Mouse (Mus musculus): ENCODE data around the gene Zfp444.

Zfp444 gene

GRCm38 (mm10) chr7:6172006-6172649 lies at the start of gene Zfp444:
TSS of gene Zfp444 (plus strand) at chr7:6172226.
- peak; percentile 97 to 99 for DNase-seq (ENCODE audit: low spot score in 2 of 2)

GRCm38 (mm10) chr7:6126690-6127448 lies 45.2 kb upstream of the Zfp444 start:
- DNase-seq (ENCODE audit: low spot score in 2 of 2), result peak; percentile 52 to 80

- DNase-seq (ENCODE audit: low spot score in 2 of 2), result no peak
Observed at GRCm38 (mm10) chr7:6130346-6130745, 41.7 kb upstream of the Zfp444 start.

- no peak for DNase-seq (ENCODE audit: low spot score in 2 of 2)
Observed at GRCm38 (mm10) chr7:6132646-6133045, 39.4 kb upstream of the Zfp444 start.

- no peak for DNase-seq (ENCODE audit: low spot score in 2 of 2)
Observed at GRCm38 (mm10) chr7:6136497-6136896, 35.5 kb upstream of the Zfp444 start.

GRCm38 (mm10) chr7:6139295-6139694 lies 32.7 kb upstream of the Zfp444 start:
- DNase-seq (ENCODE audit: low spot score in 2 of 2), result no peak

- DNase-seq (ENCODE audit: low spot score in 2 of 2), result no peak
Observed at GRCm38 (mm10) chr7:6143991-6144531, 28.0 kb upstream of the Zfp444 start.

GRCm38 (mm10) chr7:6145423-6146188 lies 26.4 kb upstream of the Zfp444 start:
- no peak for DNase-seq (ENCODE audit: low spot score in 2 of 2)

GRCm38 (mm10) chr7:6146194-6146981 lies 25.6 kb upstream of the Zfp444 start:
- no peak for DNase-seq (ENCODE audit: low spot score in 2 of 2)

GRCm38 (mm10) chr7:6146982-6147325 lies 25.1 kb upstream of the Zfp444 start:
- DNase-seq (ENCODE audit: low spot score in 2 of 2), result no peak

- no peak for DNase-seq (ENCODE audit: low spot score in 2 of 2)
Observed at GRCm38 (mm10) chr7:6147688-6148087, 24.3 kb upstream of the Zfp444 start.

- no peak for DNase-seq (ENCODE audit: low spot score in 2 of 2)
Observed at GRCm38 (mm10) chr7:6151266-6151665, 20.8 kb upstream of the Zfp444 start.

- no peak for DNase-seq (ENCODE audit: low spot score in 2 of 2)
Observed at GRCm38 (mm10) chr7:6152036-6152435, 20.0 kb upstream of the Zfp444 start.

- DNase-seq (ENCODE audit: low spot score in 2 of 2), result no peak
Observed at GRCm38 (mm10) chr7:6153131-6153530, 18.9 kb upstream of the Zfp444 start.

- no peak for DNase-seq (ENCODE audit: low spot score in 2 of 2)
Observed at GRCm38 (mm10) chr7:6154164-6154563, 17.9 kb upstream of the Zfp444 start.

GRCm38 (mm10) chr7:6155031-6155872 lies 16.8 kb upstream of the Zfp444 start:
- DNase-seq (ENCODE audit: low spot score in 2 of 2), result peak; percentile 65 to 83

- peak; percentile 96 to 97 for DNase-seq (ENCODE audit: low spot score in 2 of 2)
Observed at GRCm38 (mm10) chr7:6155901-6156411, 16.1 kb upstream of the Zfp444 start, which contains the start of gene Zfp787. TSS of gene Zfp787 (minus strand) at chr7:6155997.

- DNase-seq (ENCODE audit: low spot score in 2 of 2), result no peak
Observed at GRCm38 (mm10) chr7:6156901-6157472, 15.0 kb upstream of the Zfp444 start.

- no peak for DNase-seq (ENCODE audit: low spot score in 2 of 2)
Observed at GRCm38 (mm10) chr7:6157479-6157878, 14.5 kb upstream of the Zfp444 start.

GRCm38 (mm10) chr7:6159604-6160003 lies 12.4 kb upstream of the Zfp444 start:
- DNase-seq (ENCODE audit: low spot score in 2 of 2), result no peak

Data from cerebellum, postnatal 4 days (tissue).